Mouse (Mus musculus) CD4-positive naive resting alpha-beta T cell, adult 57 days (primary cell): ENCODE results near the gene Nxt2. TPM values are rescaled to one million over a fixed set of nuclear protein-coding genes. Genes with fewer than 3 reads are reported as not detected.

Experiments used
- total RNA-seq: library from RNA; stranded (reverse); gene quantifications from one replicate; pipeline ENCODE4 v1.2.4, GENCODE M21; 2023

The Nxt2 gene
- 6.1 TPM for total RNA-seq

DNA sequence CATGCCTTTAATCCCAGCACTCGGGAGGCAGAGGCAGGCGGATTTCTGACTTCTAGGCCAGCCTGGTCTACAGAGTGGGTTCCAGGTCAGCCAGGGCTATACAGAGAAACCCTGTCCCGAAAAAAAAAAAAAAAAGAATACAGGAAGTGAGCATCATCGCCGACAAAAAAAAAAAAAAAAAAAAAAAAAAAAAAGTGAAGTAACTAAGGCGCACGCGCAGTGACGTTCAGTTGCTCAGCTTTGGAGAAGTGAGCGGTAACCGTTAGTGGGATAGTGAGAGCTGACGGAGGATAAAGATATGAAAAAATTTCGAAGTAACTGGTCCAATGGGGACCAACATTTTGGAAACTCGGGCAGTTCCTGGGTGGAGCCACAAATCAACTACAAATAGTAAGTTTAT, at the start of gene Nxt2:
Gene Nxt2, plus strand, starts transcription at position 229 of the 400 bp plus-strand sequence.

GRCm38 (mm10) chrX:142196831-142197230, 29.7 kb upstream of the Nxt2 start, which contains the start of gene Gucy2f:
Gene Gucy2f, minus strand, starts transcription at chrX:142196931.

Other genes with a start within 250 kb of the Nxt2 start
- gene Gucy2f, start 29.8 kb upstream of the Nxt2 start, total RNA-seq: not detected
- not detected for gene Kcne1l, start 79.5 kb downstream of the Nxt2 start, total RNA-seq
- 25.1 TPM for gene Acsl4, start 163.8 kb downstream of the Nxt2 start, total RNA-seq